Mouse (Mus musculus) ES-Bruce4 (cell line): Measurements from ENCODE around the gene Cdipt. TPM values are rescaled to one million over a fixed set of nuclear protein-coding genes. Genes with fewer than 3 reads are reported as not detected.
A peak's percentile ranks its signal among the peaks of the same experiment; 100 is the strongest.

ENCODE experiments used
- H3K27ac ChIP-seq: 2 replicates; pipeline ENCODE4 v1.5.1; 2012; ENCODE audit warnings: low read length, inconsistent platforms; ENCODE audit not compliant: insufficient read depth
- H3K27me3 ChIP-seq: 2 replicates; pipeline ENCODE4 v1.6.1; 2012; ENCODE audit warnings: mild to moderate bottlenecking, low read length, inconsistent platforms; ENCODE audit not compliant: control insufficient read depth, poor library complexity, insufficient read depth, severe bottlenecking
- H3K36me3 ChIP-seq: 2 replicates; pipeline ENCODE4 v1.6.1; 2012; ENCODE audit warnings: inconsistent platforms, mild to moderate bottlenecking, low read length, moderate library complexity; ENCODE audit not compliant: control insufficient read depth, poor library complexity, insufficient read depth, severe bottlenecking
- H3K4me1 ChIP-seq: one replicate; pipeline ENCODE4 v1.8.1; 2011; ENCODE audit warnings: low read length; ENCODE audit not compliant: control insufficient read depth, insufficient read depth
- H3K4me3 ChIP-seq: 2 replicates; pipeline ENCODE4 v1.5.1; 2011; ENCODE audit warnings: low read depth, mild to moderate bottlenecking, low read length
- H3K9ac ChIP-seq: 2 replicates; pipeline ENCODE4 v1.6.1; 2012; ENCODE audit warnings: low read depth, mild to moderate bottlenecking, inconsistent platforms; ENCODE audit not compliant: poor library complexity, severe bottlenecking
- H3K9me3 ChIP-seq: replicated peaks from 2 replicates; pipeline ENCODE4 v1.6.1; 2012; ENCODE audit warnings: mild to moderate bottlenecking, low read length, inconsistent platforms; ENCODE audit not compliant: control insufficient read depth, poor library complexity, insufficient read depth, severe bottlenecking
- CTCF ChIP-seq: IDR thresholded peaks from one replicate; pipeline ENCODE4 v1.8.1; 2011; ENCODE audit warnings: low read depth, low read length
- EP300 ChIP-seq: IDR thresholded peaks from 2 replicates; pipeline ENCODE4 v1.6.1; 2011; ENCODE audit warnings: low read depth, low read length; ENCODE audit not compliant: insufficient read depth
- POLR2A ChIP-seq: IDR thresholded peaks from one replicate; pipeline ENCODE4 v1.8.1; 2011; ENCODE audit warnings: low read length; ENCODE audit not compliant: insufficient read depth
- polyA plus RNA-seq: library from polyadenylated mRNA; stranded (reverse); fragments of >200 nt; gene quantifications from 2 replicates; pipeline ENCODE4 v1.2.4, GENCODE M21; 2011; ENCODE audit warnings: low read depth; ENCODE audit not compliant: missing spikeins, insufficient read depth, insufficient read length

The Cdipt gene
- polyA plus RNA-seq, 1 experiment, result 42.8 TPM

GRCm38 (mm10) chr7:127026984-127027726, 51.4 kb downstream of the Cdipt start, which contains the start of gene Maz:
Gene Maz (minus strand): TSS chr7:127027037.
- no peaks in the 10 kb centered on the region for H3K4me1 ChIP-seq
- TF ChIP-seq CTCF, result no peak
- TF ChIP-seq POLR2A, result no peak
- TF ChIP-seq EP300, result peak; percentile 77
- H3K9ac ChIP-seq, result peak within 1 kb of the TSS; percentile 92

GRCm38 (mm10) chr7:127027885-127028284, 52.2 kb downstream of the Cdipt start:
- Histone ChIP-seq H3K27me3 (no peaks in the 10 kb centered on the region), H3K36me3 (peaks cover 60% of the 10 kb centered on the region)
- TF ChIP-seq EP300 (no peak), POLR2A (no peak), CTCF (no peak)

More at GRCm38 (mm10) chr7:127026984-127027726, 51.4 kb downstream of the Cdipt start, which contains the start of gene Maz:
- peak within 1 kb of the TSS; percentile 88 for H3K4me3 ChIP-seq
- peaks cover 58% of the 10 kb centered on the region for H3K36me3 ChIP-seq
- H3K9me3 ChIP-seq, result no peaks in the 10 kb centered on the region
- H3K27me3 ChIP-seq, result no peaks in the 10 kb centered on the region
- H3K27ac ChIP-seq, result peak within 1 kb of the TSS; percentile 85

More at GRCm38 (mm10) chr7:127027885-127028284, 52.2 kb downstream of the Cdipt start:
- Histone ChIP-seq H3K9ac (peak overlapping the region; percentile 92), H3K4me3 (peak overlapping the region; percentile 88), H3K9me3 (no peaks in the 10 kb centered on the region), H3K27ac (peak overlapping the region; percentile 79), H3K4me1 (no peaks in the 10 kb centered on the region)

Other genes starting within 250 kb of the Cdipt start
- gene Mapk3, start 216.3 kb upstream of the Cdipt start, polyA plus RNA-seq, result 102 and 121 TPM in 2 replicates
- 1.8 and 3.6 TPM in 2 replicates for gene Gdpd3, start 209.6 kb upstream of the Cdipt start, polyA plus RNA-seq
- 56.8 and 62.1 TPM in 2 replicates for gene Ypel3, start 199.0 kb upstream of the Cdipt start, polyA plus RNA-seq
- 1.7 TPM in 2 replicates for gene Tbx6, start 194.4 kb upstream of the Cdipt start, polyA plus RNA-seq
- 111 and 127 TPM in 2 replicates for gene Ppp4c, start 183.4 kb upstream of the Cdipt start, polyA plus RNA-seq
- 2.7 and 4.2 TPM in 2 replicates for gene Fam57b, start 178.2 kb upstream of the Cdipt start, polyA plus RNA-seq
- not detected in 2 replicates for gene 4930451I11Rik, start 144.3 kb upstream of the Cdipt start, polyA plus RNA-seq
- 3.2 and 3.3 TPM in 2 replicates for gene Doc2a, start 128.5 kb upstream of the Cdipt start, polyA plus RNA-seq
- 116 and 120 TPM in 2 replicates for gene Hirip3, start 113.9 kb upstream of the Cdipt start, polyA plus RNA-seq
- gene Ino80e, start 113.5 kb upstream of the Cdipt start, polyA plus RNA-seq, result 104 and 118 TPM in 2 replicates
- gene Taok2, start 91.2 kb upstream of the Cdipt start, polyA plus RNA-seq, result 37.9 and 41.0 TPM in 2 replicates
- gene Tmem219, start 53.0 kb upstream of the Cdipt start, polyA plus RNA-seq, result 16.3 and 17.2 TPM in 2 replicates
- 25.5 and 26.8 TPM in 2 replicates for gene Kctd13, start 47.0 kb upstream of the Cdipt start, polyA plus RNA-seq
- 0.36 and 0.41 TPM in 2 replicates for gene Asphd1, start 26.3 kb upstream of the Cdipt start, polyA plus RNA-seq
- 1.4 and 1.9 TPM in 2 replicates for gene Sez6l2, start 25.4 kb upstream of the Cdipt start, polyA plus RNA-seq
- 1.4 and 2.4 TPM in 2 replicates for gene Cdiptos, start 184 bp downstream of the Cdipt start, polyA plus RNA-seq
- 17.9 and 18.8 TPM in 2 replicates for gene Mvp, start 38.7 kb downstream of the Cdipt start, polyA plus RNA-seq
- gene Pagr1b, start 40.6 kb downstream of the Cdipt start, polyA plus RNA-seq, result 22.1 and 26.6 TPM in 2 replicates
- 12.7 and 27.9 TPM in 2 replicates for gene Pagr1a, start 41.4 kb downstream of the Cdipt start, polyA plus RNA-seq
- gene Gm42742, start 45.2 kb downstream of the Cdipt start, polyA plus RNA-seq, result 2.2 and 23.9 TPM in 2 replicates
- 3.5 and 6.7 TPM in 2 replicates for gene Prrt2, start 45.3 kb downstream of the Cdipt start, polyA plus RNA-seq
- gene Maz, start 51.1 kb downstream of the Cdipt start, polyA plus RNA-seq, result 117 and 123 TPM in 2 replicates
- 106 and 109 TPM in 2 replicates for gene Kif22, start 66.6 kb downstream of the Cdipt start, polyA plus RNA-seq
- gene Zg16, start 111.4 kb downstream of the Cdipt start, polyA plus RNA-seq, result not detected in 2 replicates
- gene AI467606, start 115.4 kb downstream of the Cdipt start, polyA plus RNA-seq, result 1.6 TPM in 2 replicates
- 8.6 and 9.3 TPM in 2 replicates for gene Qprt, start 146.3 kb downstream of the Cdipt start, polyA plus RNA-seq
- 1.5 and 2.2 TPM in 2 replicates for gene Spn, start 161.9 kb downstream of the Cdipt start, polyA plus RNA-seq
- 98.6 and 120 TPM in 2 replicates for gene Cd2bp2, start 220.1 kb downstream of the Cdipt start, polyA plus RNA-seq
- gene Tbc1d10b, start 232.6 kb downstream of the Cdipt start, polyA plus RNA-seq, result 42.8 and 55.5 TPM in 2 replicates
- gene Mylpf, start 233.0 kb downstream of the Cdipt start, polyA plus RNA-seq, result 278 and 351 TPM in 2 replicates